Mouse (Mus musculus): ENCODE measurements around the gene Dnah10. TPM values are rescaled to one million over a fixed set of nuclear protein-coding genes. Genes with fewer than 3 reads are reported as not detected.

The Dnah10 gene
- 0.15 TPM for total RNA-seq (2023)

GRCm38 (mm10) chr5:124724997-124725396 lies at the start of gene Dnah10:
TSS of gene Dnah10 (plus strand) at chr5:124725085.

GRCm38 (mm10) chr5:124862013-124862866 lies 137.4 kb downstream of the Dnah10 start, which contains the start of the genes Ccdc92 and Zfp664:
TSS of gene Ccdc92 (minus strand) at chr5:124862424.
TSS of gene Zfp664 (plus strand) at chr5:124862691.

Other genes starting within 250 kb of the Dnah10 start
- gene Rilpl2, start 246.7 kb upstream of the Dnah10 start, total RNA-seq (2023) = 30.8 TPM
- gene Snrnp35, start 242.0 kb upstream of the Dnah10 start, total RNA-seq (2023) = 15.2 TPM
- 2.0 TPM for gene Rilpl1, start 193.7 kb upstream of the Dnah10 start, total RNA-seq (2023)
- 112 TPM for gene Tmed2, start 184.4 kb upstream of the Dnah10 start, total RNA-seq (2023)
- gene Ddx55, start 172.2 kb upstream of the Dnah10 start, total RNA-seq (2023) = 32.2 TPM
- gene Eif2b1, start 146.0 kb upstream of the Dnah10 start, total RNA-seq (2023) = 32.6 TPM
- gene Gtf2h3, start 145.9 kb upstream of the Dnah10 start, total RNA-seq (2023) = 28.8 TPM
- gene Atp6v0a2, start 96.5 kb upstream of the Dnah10 start, total RNA-seq (2023) = 66.2 TPM
- 9.4 TPM for gene Ccdc92, start 137.3 kb downstream of the Dnah10 start, total RNA-seq (2023)
- 27.2 TPM for gene Zfp664, start 137.6 kb downstream of the Dnah10 start, total RNA-seq (2023)